Mouse (Mus musculus) lung, embryonic 14.5 days (tissue): ENCODE data around the gene Grk5. TPM values are rescaled to one million over a fixed set of nuclear protein-coding genes. Genes with fewer than 3 reads are reported as not detected.
"Not testable (repeated sequence)": the region's sequence is repeated elsewhere in the genome, so short reads cannot be mapped to it uniquely, and the experiment has no call there.

ENCODE experiments used
- ATAC-seq: fragments of 200-750 bp; cut with Nextera tagmentation; 2 replicates; pipeline ENCODE4 v1.8.0; 2017; ENCODE audit warnings: mild to moderate bottlenecking, moderate TSS enrichment, moderate library complexity; ENCODE audit not compliant: insufficient read depth
- DNase-seq: peaks from one replicate; pipeline ENCODE4 v3.0.0-alpha.2; 2015
- H3K27ac ChIP-seq: fragments of 300-500 bp; sonication (generic); 2 replicates; pipeline ENCODE4 v1.5.1; 2014; ENCODE audit warnings: low read depth, mild to moderate bottlenecking, moderate library complexity
- H3K27me3 ChIP-seq: fragments of 300-500 bp; sonication (generic); 2 replicates; pipeline ENCODE4 v1.6.1; 2014; ENCODE audit warnings: low read length, control low read depth; ENCODE audit not compliant: insufficient read depth
- H3K36me3 ChIP-seq: fragments of 300-500 bp; sonication (generic); 2 replicates; pipeline ENCODE4 v1.6.1; 2014; ENCODE audit warnings: control low read depth; ENCODE audit not compliant: insufficient read depth
- H3K4me1 ChIP-seq: fragments of 300-500 bp; sonication (generic); 2 replicates; pipeline ENCODE4 v1.6.1; 2014; ENCODE audit warnings: antibody characterized with exemption, control low read depth; ENCODE audit not compliant: insufficient read depth
- H3K4me2 ChIP-seq: fragments of 300-500 bp; sonication (generic); 2 replicates; pipeline ENCODE4 v1.6.1; 2014; ENCODE audit warnings: mild to moderate bottlenecking
- H3K4me3 ChIP-seq: fragments of 300-500 bp; sonication (generic); 2 replicates; pipeline ENCODE4 v1.5.1; 2014; ENCODE audit warnings: low read depth, low read length
- H3K9ac ChIP-seq: fragments of 300-500 bp; sonication (generic); 2 replicates; pipeline ENCODE4 v1.6.1; 2014
- H3K9me3 ChIP-seq: fragments of 300-500 bp; sonication (generic); 2 replicates; pipeline ENCODE4 v1.6.1; 2016; ENCODE audit warnings: low read depth, low read length, control low read depth
- CTCF ChIP-seq: IDR thresholded peaks from 2 replicates; pipeline ENCODE4 v1.5.1; 2016; ENCODE audit warnings: antibody characterized with exemption, low read depth
- WGBS: fragments of 180-500 bp; shearing (Covaris S2); extraction: QIAGEN DNeasy Blood & Tissue Kit; methylation state at CpG from one replicate; pipeline ENCODE4 v1.1.7; 2014; 5-methylcytosine and 5-hydroxymethylcytosine counted together
- polyA plus RNA-seq: library from polyadenylated mRNA; unstranded; fragments of >200 nt; fragmentation: Nextera tagmentation; extraction: Ambion mirVana; gene quantifications from 2 replicates; pipeline ENCODE4 v1.2.1, GENCODE M21; 2014

Gene Grk5
- polyA plus RNA-seq, 1 experiment from 2014 or later = 4.5 TPM

DNA sequence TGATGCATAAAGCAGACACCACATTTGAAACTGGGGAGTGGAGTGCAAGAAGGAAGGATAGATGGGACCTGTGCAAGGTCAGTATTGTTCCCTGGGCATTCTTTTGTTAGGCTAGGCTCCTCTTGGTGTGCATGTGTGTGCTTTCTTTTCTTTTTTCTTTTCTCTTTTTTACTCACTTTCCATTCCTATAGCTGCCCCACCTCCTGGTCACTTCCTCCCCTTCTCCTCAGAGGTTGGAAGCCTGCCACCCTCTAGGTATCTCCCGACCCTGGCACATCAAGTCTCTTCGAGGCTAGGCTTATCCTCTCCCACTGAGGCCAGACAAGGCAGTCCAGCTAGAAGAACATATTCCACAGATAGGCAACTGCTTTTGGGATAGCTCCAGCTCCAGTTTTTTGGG is 22.1 kb downstream of the Grk5 start:
- no peaks in the 10 kb centered on the region for H3K9me3 ChIP-seq
- no peak for DNase-seq
- no peaks in the 10 kb centered on the region for H3K27me3 ChIP-seq
- H3K4me2 ChIP-seq = no peak overlapping the region
- TF ChIP-seq CTCF = no peak
- H3K4me1 ChIP-seq = no peaks in the 10 kb centered on the region
- no peak overlapping the region for H3K27ac ChIP-seq
- WGBS = 59% methylated on average over 2 of the region's 2 CpGs
- ATAC-seq = no peak
- H3K36me3 ChIP-seq = no peaks in the 10 kb centered on the region
- no peak overlapping the region for H3K9ac ChIP-seq
- H3K4me3 ChIP-seq = no peak overlapping the region

DNA sequence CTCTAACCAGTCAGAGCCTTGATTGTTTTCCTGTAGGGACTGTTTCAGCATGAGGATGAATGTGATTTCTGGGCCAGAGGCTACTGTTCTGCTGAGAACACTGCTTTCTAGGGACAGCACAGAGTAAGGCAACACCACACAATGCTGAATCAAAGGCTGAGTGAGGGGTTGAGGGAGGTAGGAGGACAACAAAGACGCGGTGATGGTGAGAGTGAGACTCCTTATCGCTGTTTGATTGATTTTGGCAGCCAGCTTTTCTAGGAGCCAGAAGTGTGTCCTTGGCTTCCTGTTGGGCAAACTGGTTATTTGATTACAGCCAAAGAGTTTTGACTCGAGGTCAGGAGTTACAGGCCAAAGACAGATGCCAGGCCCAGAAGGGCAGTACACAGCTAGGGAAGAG is 25.7 kb downstream of the Grk5 start:
- no peak overlapping the region for H3K9ac ChIP-seq
- H3K4me2 ChIP-seq = no peak overlapping the region
- H3K4me3 ChIP-seq = no peak overlapping the region
- no peak for TF ChIP-seq CTCF
- no peaks in the 10 kb centered on the region for H3K36me3 ChIP-seq
- WGBS = 40% methylated on average over 4 of the region's 4 CpGs
- H3K27ac ChIP-seq = no peak overlapping the region
- DNase-seq (no peak), ATAC-seq (no peak)
- H3K9me3 ChIP-seq = no peaks in the 10 kb centered on the region
- no peaks in the 10 kb centered on the region for H3K27me3 ChIP-seq
- no peaks in the 10 kb centered on the region for H3K4me1 ChIP-seq

DNA sequence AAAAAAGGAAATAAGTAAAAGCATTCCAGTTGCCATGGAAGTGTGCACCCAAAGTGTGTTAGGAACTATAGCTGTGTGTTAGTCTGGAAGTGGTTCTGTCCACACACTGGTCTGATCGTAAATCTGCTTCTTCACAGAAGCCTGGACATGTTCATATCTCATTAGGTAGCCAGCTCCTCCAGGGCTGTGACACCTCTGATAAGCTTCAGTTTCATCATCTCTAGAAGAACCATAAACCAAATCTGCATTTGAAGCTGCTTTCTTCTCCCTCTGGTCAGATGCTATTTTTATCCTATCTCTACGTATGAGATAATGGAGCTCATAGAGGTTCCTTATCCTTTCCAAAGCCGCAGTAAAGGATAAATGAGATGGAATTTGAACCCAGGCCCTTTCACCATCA is 26.3 kb downstream of the Grk5 start:
- no peak overlapping the region for H3K4me2 ChIP-seq
- DNase-seq = no peak

DNA sequence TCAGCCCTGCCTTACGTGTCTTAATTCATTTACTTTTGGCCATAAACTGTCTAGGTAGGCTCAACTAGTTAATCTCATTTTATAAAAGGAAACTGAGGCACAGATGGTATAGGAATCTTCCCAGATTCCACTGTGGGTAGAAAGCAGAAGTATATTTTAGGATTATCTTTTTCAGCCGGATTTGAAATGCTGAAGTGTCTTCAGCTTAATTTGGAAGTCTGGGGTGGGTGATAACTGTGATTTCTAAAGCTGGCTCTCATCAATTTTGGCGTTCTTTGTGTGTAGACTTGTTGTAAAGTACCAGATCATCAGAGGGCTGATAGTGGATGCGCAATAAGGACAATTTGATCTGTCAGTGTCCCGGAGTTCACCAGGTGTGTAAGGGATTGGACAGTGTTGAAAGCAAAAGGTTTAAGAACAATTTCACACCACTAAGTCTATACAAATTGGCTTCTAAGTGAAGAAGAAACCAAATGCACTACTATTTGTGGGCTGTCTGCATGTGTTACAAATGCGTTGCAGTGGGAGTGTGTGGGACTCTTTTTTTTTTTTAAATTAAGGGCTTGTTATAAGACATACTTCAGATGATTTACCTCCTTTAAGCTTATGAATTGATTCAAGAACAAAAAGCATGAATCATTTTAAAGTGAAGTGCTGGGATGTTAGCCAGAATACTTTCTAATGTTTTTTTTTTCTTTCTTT is 27.5 kb downstream of the Grk5 start:
- DNase-seq (no peak), ATAC-seq (no peak)
- TF ChIP-seq CTCF = no peak
- H3K36me3 ChIP-seq = no peaks in the 10 kb centered on the region
- H3K27me3 ChIP-seq = no peaks in the 10 kb centered on the region
- no peak overlapping the region for H3K9ac ChIP-seq
- no peak overlapping the region for H3K4me2 ChIP-seq
- no peaks in the 10 kb centered on the region for H3K4me1 ChIP-seq
- WGBS = 77% methylated on average over 6 of the region's 6 CpGs
- H3K4me3 ChIP-seq = no peak overlapping the region
- no peaks in the 10 kb centered on the region for H3K9me3 ChIP-seq
- no peak overlapping the region for H3K27ac ChIP-seq

More for the DNA sequence above, 26.3 kb downstream of the Grk5 start:
- Histone ChIP-seq H3K27ac (no peak overlapping the region), H3K4me3 (no peak overlapping the region), H3K36me3 (no peaks in the 10 kb centered on the region), H3K9me3 (no peaks in the 10 kb centered on the region), H3K27me3 (no peaks in the 10 kb centered on the region), H3K9ac (no peak overlapping the region), H3K4me1 (no peaks in the 10 kb centered on the region)
- no peak for ATAC-seq
- 67% methylated on average over 3 of the region's 3 CpGs for WGBS
- TF ChIP-seq CTCF = no peak

DNA sequence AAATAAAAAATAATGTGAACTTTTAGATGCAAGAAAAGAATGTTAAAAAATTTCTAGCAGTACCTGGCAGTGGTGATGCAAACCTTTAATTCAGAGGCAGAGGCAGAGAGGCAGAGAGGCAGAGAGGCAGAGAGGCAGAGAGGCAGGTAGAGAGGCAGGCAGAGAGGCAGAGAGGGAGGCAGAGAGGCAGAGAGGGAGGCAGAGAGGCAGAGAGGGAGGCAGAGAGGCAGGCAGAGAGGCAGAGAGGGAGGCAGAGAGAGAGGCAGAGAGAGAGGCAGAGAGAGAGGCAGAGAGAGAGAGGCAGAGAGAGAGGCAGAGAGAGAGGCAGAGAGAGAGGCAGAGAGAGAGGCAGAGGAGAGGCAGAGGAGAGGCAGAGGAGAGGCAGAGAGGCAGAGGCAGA is 35.0 kb downstream of the Grk5 start:
- ATAC-seq, H3K27ac ChIP-seq, H3K4me3 ChIP-seq, H3K9me3 ChIP-seq, H3K27me3 ChIP-seq, DNase-seq, H3K36me3 ChIP-seq, H3K4me1 ChIP-seq, H3K4me2 ChIP-seq, H3K9ac ChIP-seq: not testable (repeated sequence)

DNA sequence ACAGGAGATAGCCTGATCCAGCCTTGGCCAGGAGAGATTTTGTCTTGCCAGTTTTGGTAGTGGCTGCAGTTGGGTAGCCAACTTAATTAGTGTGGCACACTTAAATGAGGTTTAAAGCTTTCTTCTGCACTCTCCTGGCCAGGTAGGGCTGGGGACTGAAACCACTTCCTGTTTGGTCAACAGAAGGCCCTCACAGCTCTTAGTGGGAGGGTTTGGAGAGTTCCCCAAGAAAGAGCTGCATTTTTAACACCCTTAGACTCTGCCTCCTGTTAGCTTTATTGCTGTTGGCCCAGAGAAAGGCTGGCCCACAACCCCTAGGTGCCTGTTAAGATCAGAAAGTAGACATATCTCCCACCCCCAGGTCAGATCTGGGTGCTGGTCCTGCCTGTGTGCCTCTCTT is 45.5 kb downstream of the Grk5 start:
- Histone ChIP-seq H3K27ac (no peak overlapping the region), H3K4me2 (no peak overlapping the region), H3K27me3 (no peaks in the 10 kb centered on the region), H3K9ac (no peak overlapping the region), H3K4me1 (peaks cover 5% of the 10 kb centered on the region; the same call in 1 of the 2 replicates), H3K9me3 (no peaks in the 10 kb centered on the region), H3K36me3 (no peaks in the 10 kb centered on the region), H3K4me3 (no peak overlapping the region)
- ATAC-seq (no peak), DNase-seq (no peak)
- no peak for TF ChIP-seq CTCF

DNA sequence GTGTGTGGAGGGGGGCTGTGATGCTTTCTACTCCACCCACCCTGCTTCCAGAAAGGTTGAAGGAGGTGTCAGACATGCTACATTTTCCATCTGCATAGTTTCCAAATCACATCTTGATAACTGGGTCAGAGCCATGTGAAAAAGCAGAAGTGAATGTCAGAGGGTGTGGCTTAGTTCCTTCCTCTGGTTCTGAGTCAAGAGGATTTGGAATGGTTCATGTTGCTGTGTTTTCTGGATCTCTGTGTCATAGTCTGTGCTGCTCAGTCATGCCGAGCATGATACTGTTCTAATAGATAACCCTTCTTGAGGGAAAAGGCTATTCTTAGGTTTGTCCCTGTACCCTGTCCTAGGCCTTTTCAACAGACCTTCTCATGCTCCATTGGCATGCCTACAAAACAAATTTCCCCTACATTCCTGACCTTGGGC is 50.4 kb downstream of the Grk5 start:
- no peaks in the 10 kb centered on the region for H3K9me3 ChIP-seq
- H3K36me3 ChIP-seq = no peaks in the 10 kb centered on the region
- no peak overlapping the region for H3K9ac ChIP-seq
- 49% methylated on average over 1 of the region's 1 CpGs for WGBS
- H3K27ac ChIP-seq = peak overlapping the region; percentile 50; the same call in 1 of the 2 replicates
- TF ChIP-seq CTCF = no peak
- peak; percentile 62; the same call in 1 of the 2 replicates for ATAC-seq
- no peak overlapping the region for H3K4me2 ChIP-seq
- H3K27me3 ChIP-seq = no peaks in the 10 kb centered on the region
- H3K4me1 ChIP-seq = peaks cover 8% of the 10 kb centered on the region; the same call in 1 of the 2 replicates
- DNase-seq = peak; percentile 58
- no peak overlapping the region for H3K4me3 ChIP-seq
